Mouse (Mus musculus): ENCODE measurements around the gene Lrrk1. TPM values are rescaled to one million over a fixed set of nuclear protein-coding genes. Genes with fewer than 3 reads are reported as not detected.

Lrrk1 gene
- 46.1 and 46.5 TPM in 2 replicates for polyA plus RNA-seq (2012; rRNA removed)

DNA sequence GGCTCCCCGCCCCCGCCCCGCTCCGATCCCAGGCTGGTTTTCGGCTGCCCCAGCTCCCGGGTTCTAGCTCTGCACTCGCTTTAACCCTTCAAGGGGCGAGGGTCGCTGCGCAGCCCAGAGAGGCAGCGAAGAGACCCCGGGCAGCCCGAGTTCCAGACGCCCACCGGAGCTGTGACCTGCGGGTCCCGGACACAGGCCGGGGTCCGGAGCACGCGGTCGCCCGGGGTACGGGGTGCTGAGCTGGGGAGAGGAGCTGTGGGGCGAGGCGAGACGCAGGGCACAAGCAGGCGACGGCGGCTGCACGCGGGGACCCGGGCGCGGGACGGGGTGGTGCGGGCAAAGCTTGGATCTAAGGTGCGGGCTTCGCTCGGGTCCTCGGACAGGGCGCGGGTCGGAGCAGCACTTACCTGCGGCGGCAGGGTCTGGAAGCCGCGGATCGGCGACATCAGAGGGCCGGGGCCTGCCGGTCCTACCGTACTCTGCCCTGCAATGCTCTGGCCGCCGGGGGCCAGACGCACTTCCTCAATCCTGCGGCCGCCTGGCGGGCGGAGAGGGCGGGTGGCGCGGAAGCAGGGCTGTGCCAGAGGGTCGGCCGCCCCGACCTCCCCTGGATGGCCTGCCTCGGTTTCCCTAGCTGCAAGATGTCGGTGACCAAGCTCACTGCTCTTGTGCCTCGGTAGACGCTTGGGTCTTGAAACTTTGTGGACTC lies at the start of gene Lrrk1:
Gene Lrrk1, minus strand, starts transcription at position 538 of the 709 bp plus-strand sequence.

DNA sequence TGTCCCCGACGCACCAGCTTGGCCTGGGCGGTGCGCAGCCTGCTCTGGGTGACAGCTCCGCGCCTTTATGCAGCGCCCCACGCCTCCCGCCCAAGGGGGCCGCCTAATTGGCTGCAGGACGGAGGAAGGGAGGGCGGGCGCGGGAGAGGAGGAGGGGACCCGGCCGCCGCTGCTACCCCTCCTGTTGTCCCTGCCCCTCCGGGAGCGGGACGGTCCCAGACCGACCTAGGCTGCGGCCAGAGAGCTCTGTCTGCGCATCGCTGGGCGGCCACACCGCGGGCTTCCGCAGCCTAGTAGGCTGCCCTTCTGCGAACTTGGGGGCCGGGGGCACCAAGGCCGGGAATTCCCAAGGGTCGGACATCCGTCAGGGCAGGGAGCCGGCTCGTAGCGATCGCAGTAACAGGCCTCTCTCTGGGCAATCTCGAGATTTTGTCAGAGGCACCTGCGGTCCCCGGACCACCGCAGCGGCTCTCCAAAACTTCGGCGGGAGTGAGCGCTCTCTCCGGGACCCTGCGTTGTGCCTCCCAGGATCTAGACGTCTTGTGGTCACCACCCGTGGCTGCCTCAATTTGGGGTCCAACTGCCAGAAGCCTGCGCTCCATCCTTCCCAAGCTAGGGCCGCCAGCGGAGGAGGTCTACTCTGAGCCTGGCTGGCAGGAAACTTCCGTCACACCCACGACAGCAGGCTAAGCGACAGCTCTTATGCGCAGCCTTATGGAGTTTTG lies 39.4 kb upstream of the Lrrk1 start, which contains the start of gene Aldh1a3:
Gene Aldh1a3, minus strand, starts transcription at position 81 of the 725 bp plus-strand sequence.

DNA sequence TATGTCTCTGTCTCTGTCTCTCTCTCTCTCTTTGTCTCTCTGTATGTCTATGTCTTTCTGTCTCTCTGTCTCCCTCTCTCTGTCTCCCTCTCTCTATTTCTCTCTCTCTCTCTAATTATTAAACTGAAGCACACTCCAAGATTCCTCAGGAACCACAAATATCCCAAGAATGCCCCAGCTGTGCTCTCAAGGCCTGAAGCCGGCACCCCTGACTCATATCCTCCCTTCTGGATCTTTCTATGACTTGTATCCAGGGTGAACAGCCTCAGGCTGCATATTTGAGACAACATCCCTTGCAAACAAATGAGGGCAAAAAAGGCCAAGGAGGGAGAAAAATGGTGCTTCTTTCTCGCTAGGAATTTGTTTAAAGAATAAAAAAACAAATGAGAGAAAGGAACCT lies 22.2 kb downstream of the Lrrk1 start, which contains the start of gene Gm10974:
Gene Gm10974, plus strand, starts transcription at position 2 of the 400 bp plus-strand sequence.

Other genes with a start within 250 kb of the Lrrk1 start
- not detected in 2 replicates for gene Gm10974, start 22.4 kb downstream of the Lrrk1 start, polyA plus RNA-seq (2012; rRNA removed)
- 3.2 and 4.0 TPM in 2 replicates for gene Aldh1a3, start 39.2 kb upstream of the Lrrk1 start, polyA plus RNA-seq (2012; rRNA removed)

Measured in colon, adult 2 months (tissue).